Mouse (Mus musculus): ENCODE measurements around the gene Mtmr3. TPM values are rescaled to one million over a fixed set of nuclear protein-coding genes. Genes with fewer than 3 reads are reported as not detected.

The Mtmr3 gene
- total and polyA plus RNA-seq, 2 experiments = 12.4 to 19.4 TPM

DNA sequence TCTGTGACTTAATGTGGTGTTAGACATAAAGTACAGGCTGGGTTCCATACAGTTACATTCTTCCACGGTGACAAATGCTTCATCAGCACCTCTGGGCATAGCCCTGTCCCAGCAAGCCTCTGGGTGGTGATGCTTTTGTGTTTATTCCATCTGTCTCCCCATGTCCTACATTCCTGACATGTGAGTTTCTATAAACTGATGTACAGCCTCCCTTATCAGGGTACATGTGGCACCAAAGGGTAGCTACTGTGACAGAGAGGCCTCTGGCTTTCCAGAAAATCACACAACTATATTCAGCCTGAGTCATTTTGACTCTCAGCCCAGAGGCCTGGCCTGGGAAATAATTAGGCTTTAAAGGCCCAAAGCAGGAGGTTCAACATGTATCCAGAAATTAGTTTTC lies 11.9 kb upstream of the Mtmr3 start:
- H3K27me3 ChIP-seq (ENCODE audit: control insufficient read depth, insufficient read depth, low read length) = no peaks in the 10 kb centered on the region
- TF ChIP-seq CTCF (IDR thresholded peaks at IDR 0.05; ENCODE audit: low read depth, low read length) (no peak), POLR2A (IDR thresholded peaks at IDR 0.05; ENCODE audit: extremely low read depth, insufficient read depth, low read length) (no peak)
- no peak overlapping the region for H3K4me3 ChIP-seq (ENCODE audit: insufficient read depth, low read depth, low read length)
- H3K27ac ChIP-seq (replicated peaks; ENCODE audit: insufficient read depth, low read depth, low read length) = no peak overlapping the region
- no peak for DNase-seq (ENCODE audit: extremely low read depth, low read depth, low spot score)
- H3K79me2 ChIP-seq (ENCODE audit: control insufficient read depth, insufficient read depth, low read length) = no peaks in the 10 kb centered on the region
- no peaks in the 10 kb centered on the region for H3K4me1 ChIP-seq (ENCODE audit: control insufficient read depth, insufficient read depth, low read length)
- no peak overlapping the region for H3K9ac ChIP-seq (ENCODE audit: low read depth, low read length)
- H3K36me3 ChIP-seq (ENCODE audit: control insufficient read depth, insufficient read depth, low read length) = no peaks in the 10 kb centered on the region
- whole genome bisulfite sequencing = 83% methylated on average over 1 of the region's 1 CpGs

DNA sequence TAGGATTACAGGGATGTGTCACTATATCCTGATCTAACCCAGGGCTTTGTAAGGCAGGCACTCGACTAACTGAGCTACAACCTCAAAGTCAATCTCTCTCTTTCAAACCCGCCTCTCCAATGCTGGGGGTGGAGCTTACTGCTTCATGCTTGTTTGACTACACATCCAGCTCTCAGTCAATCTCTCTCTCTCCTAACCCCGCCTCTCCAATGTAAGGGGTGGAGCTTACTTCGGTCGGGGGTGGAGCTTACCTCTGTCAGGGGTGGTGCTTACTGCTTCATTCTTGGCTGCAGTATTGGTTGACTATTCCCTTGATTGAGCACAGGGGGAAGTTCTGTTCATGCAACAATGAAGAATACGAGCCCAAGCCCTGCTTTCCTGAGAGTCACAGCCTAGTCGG lies 10.8 kb upstream of the Mtmr3 start:
- Histone ChIP-seq H3K27me3 (ENCODE audit: control insufficient read depth, insufficient read depth, low read length) (no peaks in the 10 kb centered on the region), H3K4me3 (ENCODE audit: insufficient read depth, low read depth, low read length) (no peak overlapping the region), H3K4me1 (ENCODE audit: control insufficient read depth, insufficient read depth, low read length) (no peaks in the 10 kb centered on the region), H3K9ac (ENCODE audit: low read depth, low read length) (no peak overlapping the region), H3K27ac (replicated peaks; ENCODE audit: insufficient read depth, low read depth, low read length) (no peak overlapping the region), H3K79me2 (ENCODE audit: control insufficient read depth, insufficient read depth, low read length) (no peaks in the 10 kb centered on the region), H3K36me3 (ENCODE audit: control insufficient read depth, insufficient read depth, low read length) (no peaks in the 10 kb centered on the region)
- 70% methylated on average over 7 of the region's 7 CpGs for WGBS
- no peak for DNase-seq (ENCODE audit: extremely low read depth, low read depth, low spot score)
- no peak for TF ChIP-seq POLR2A (IDR thresholded peaks at IDR 0.05; ENCODE audit: extremely low read depth, insufficient read depth, low read length)
- TF ChIP-seq CTCF (IDR thresholded peaks at IDR 0.05; ENCODE audit: low read depth, low read length) = no peak

DNA sequence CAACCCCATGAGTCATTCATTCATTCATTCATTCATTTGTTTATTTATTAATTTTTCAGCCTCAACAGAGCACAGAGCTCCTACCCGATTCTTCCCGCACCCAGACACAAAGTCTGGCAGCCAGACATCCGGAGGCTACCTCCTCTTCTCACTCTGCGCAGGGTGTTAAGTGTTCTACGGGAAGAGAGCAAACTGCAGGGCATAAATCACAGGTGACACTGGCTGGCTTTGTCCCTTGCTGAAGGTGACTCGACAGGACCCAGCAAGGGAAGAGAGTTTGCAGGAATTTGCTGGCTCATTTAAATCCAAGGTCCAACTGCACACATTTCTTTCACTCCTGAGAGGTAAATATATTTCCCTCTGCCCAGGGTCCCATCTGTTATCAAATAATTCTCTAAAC lies 9.8 kb upstream of the Mtmr3 start:
- DNase-seq (ENCODE audit: extremely low read depth, low read depth, low spot score) = no peak
- Histone ChIP-seq H3K4me3 (ENCODE audit: insufficient read depth, low read depth, low read length) (no peak overlapping the region), H3K4me1 (ENCODE audit: control insufficient read depth, insufficient read depth, low read length) (no peaks in the 10 kb centered on the region), H3K79me2 (ENCODE audit: control insufficient read depth, insufficient read depth, low read length) (no peaks in the 10 kb centered on the region), H3K27ac (replicated peaks; ENCODE audit: insufficient read depth, low read depth, low read length) (no peak overlapping the region), H3K36me3 (ENCODE audit: control insufficient read depth, insufficient read depth, low read length) (no peaks in the 10 kb centered on the region), H3K27me3 (ENCODE audit: control insufficient read depth, insufficient read depth, low read length) (no peaks in the 10 kb centered on the region), H3K9ac (ENCODE audit: low read depth, low read length) (no peak overlapping the region)
- TF ChIP-seq POLR2A (IDR thresholded peaks at IDR 0.05; ENCODE audit: extremely low read depth, insufficient read depth, low read length) (no peak), CTCF (IDR thresholded peaks at IDR 0.05; ENCODE audit: low read depth, low read length) (no peak)
- WGBS = 69% methylated on average over 6 of the region's 6 CpGs

DNA sequence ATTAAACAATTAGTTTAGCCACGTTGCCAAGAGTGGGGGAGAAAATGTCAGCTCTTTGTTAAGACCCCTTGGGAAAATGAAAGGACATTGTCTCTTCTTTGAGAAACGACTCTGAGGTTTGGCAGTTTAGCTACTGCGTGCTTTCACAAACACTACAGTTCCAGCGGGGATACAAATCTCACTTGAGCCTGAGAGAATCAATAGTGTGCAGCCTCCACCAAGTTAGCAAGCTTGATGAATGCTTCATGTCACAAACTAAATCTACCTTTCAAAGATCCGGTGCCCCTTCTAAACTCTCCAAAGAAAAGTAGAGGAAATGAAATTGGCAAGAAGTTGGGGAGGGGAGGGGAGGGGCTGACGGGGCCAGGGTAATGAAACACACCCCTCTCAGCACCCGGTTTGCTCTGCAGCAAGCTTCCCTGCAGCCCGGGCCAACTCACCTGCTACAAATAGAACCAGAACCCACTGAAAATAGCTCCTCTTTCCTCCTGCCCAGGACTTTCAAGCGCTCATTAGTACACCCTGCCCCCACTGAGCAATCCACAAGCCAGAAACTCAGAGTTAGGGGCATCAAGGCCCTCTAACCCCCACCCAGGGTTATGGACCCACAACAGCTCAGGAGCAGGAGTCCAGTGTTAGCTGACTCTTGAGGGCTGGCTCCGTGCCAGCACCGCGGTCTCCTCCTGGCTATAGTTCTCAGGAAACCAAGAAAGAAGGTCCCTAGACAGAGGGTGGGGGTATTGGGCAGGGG lies 8.2 kb upstream of the Mtmr3 start:
- no peak overlapping the region for H3K9ac ChIP-seq (ENCODE audit: low read depth, low read length)
- H3K36me3 ChIP-seq (ENCODE audit: control insufficient read depth, insufficient read depth, low read length) = no peaks in the 10 kb centered on the region
- H3K27ac ChIP-seq (replicated peaks; ENCODE audit: insufficient read depth, low read depth, low read length) = no peak overlapping the region
- TF ChIP-seq CTCF (IDR thresholded peaks at IDR 0.05; ENCODE audit: low read depth, low read length) (no peak), POLR2A (IDR thresholded peaks at IDR 0.05; ENCODE audit: extremely low read depth, insufficient read depth, low read length) (no peak)
- H3K27me3 ChIP-seq (ENCODE audit: control insufficient read depth, insufficient read depth, low read length) = no peaks in the 10 kb centered on the region
- 47% methylated on average over 12 of the region's 12 CpGs for WGBS
- no peaks in the 10 kb centered on the region for H3K4me1 ChIP-seq (ENCODE audit: control insufficient read depth, insufficient read depth, low read length)
- H3K79me2 ChIP-seq (ENCODE audit: control insufficient read depth, insufficient read depth, low read length) = no peaks in the 10 kb centered on the region
- DNase-seq (ENCODE audit: extremely low read depth, low read depth, low spot score) = no peak
- H3K4me3 ChIP-seq (ENCODE audit: insufficient read depth, low read depth, low read length) = no peak overlapping the region

DNA sequence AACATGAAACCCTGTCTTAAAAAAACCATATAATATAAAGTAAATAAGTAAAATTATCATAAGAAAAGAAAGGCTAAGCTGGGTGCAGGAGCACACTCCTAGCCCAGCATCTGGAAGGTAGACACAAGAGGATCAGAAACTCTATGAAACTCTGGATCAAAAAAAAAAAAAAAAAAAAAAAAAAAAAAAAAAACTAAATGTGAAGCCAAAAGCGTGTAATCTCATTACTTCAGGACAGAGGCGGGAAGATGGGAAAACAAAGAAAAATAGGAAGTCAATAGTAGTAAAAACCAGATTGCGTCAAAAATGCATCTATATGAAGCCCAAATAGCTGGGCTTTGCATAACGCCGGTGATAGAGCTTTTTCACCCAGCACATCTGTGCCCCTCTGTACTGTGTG lies 7.2 kb upstream of the Mtmr3 start:
- Histone ChIP-seq H3K79me2 (ENCODE audit: control insufficient read depth, insufficient read depth, low read length) (no peaks in the 10 kb centered on the region), H3K27me3 (ENCODE audit: control insufficient read depth, insufficient read depth, low read length) (no peaks in the 10 kb centered on the region), H3K36me3 (ENCODE audit: control insufficient read depth, insufficient read depth, low read length) (no peaks in the 10 kb centered on the region), H3K4me3 (ENCODE audit: insufficient read depth, low read depth, low read length) (no peak overlapping the region), H3K27ac (replicated peaks; ENCODE audit: insufficient read depth, low read depth, low read length) (no peak overlapping the region), H3K9ac (ENCODE audit: low read depth, low read length) (no peak overlapping the region), H3K4me1 (ENCODE audit: control insufficient read depth, insufficient read depth, low read length) (no peaks in the 10 kb centered on the region)
- TF ChIP-seq POLR2A (IDR thresholded peaks at IDR 0.05; ENCODE audit: extremely low read depth, insufficient read depth, low read length) (no peak), CTCF (IDR thresholded peaks at IDR 0.05; ENCODE audit: low read depth, low read length) (no peak)
- WGBS = 95% methylated on average over 5 of the region's 5 CpGs
- DNase-seq (ENCODE audit: extremely low read depth, low read depth, low spot score) = no peak

DNA sequence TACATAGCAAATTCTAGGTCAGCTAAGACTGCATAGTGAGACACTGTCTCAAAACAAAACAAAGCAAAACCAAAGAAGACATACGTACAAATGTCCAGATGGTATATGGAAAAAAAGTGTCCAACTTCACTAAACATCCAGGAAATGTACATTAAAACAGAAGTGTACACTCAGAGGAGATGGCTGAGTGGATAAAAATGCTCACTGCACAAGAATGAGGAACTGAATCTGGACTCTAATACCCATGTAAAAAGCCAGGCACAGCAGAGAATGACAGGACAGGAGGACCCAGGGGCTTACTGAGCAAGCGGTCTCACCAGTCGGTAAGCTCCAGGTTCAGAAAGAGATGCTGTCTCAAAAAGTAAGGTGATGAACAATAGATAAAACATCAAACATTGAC lies 5.3 kb upstream of the Mtmr3 start:
- H3K36me3 ChIP-seq (ENCODE audit: control insufficient read depth, insufficient read depth, low read length) = no peaks in the 10 kb centered on the region
- no peak for DNase-seq (ENCODE audit: extremely low read depth, low read depth, low spot score)
- no peak overlapping the region for H3K4me3 ChIP-seq (ENCODE audit: insufficient read depth, low read depth, low read length)
- no peaks in the 10 kb centered on the region for H3K79me2 ChIP-seq (ENCODE audit: control insufficient read depth, insufficient read depth, low read length)
- TF ChIP-seq CTCF (IDR thresholded peaks at IDR 0.05; ENCODE audit: low read depth, low read length) = no peak
- no peak for TF ChIP-seq POLR2A (IDR thresholded peaks at IDR 0.05; ENCODE audit: extremely low read depth, insufficient read depth, low read length)
- 90% methylated on average over 3 of the region's 3 CpGs for WGBS
- no peaks in the 10 kb centered on the region for H3K4me1 ChIP-seq (ENCODE audit: control insufficient read depth, insufficient read depth, low read length)
- no peak overlapping the region for H3K9ac ChIP-seq (ENCODE audit: low read depth, low read length)
- no peak overlapping the region for H3K27ac ChIP-seq (replicated peaks; ENCODE audit: insufficient read depth, low read depth, low read length)
- H3K27me3 ChIP-seq (ENCODE audit: control insufficient read depth, insufficient read depth, low read length) = no peaks in the 10 kb centered on the region

All from liver, adult 2 months (tissue).